Mouse (Mus musculus) forebrain, embryonic 11.5 days (tissue): Measurements from ENCODE around the gene Dtl. TPM values are rescaled to one million over a fixed set of nuclear protein-coding genes. Genes with fewer than 3 reads are reported as not detected.

Experiments
- ATAC-seq: fragments of 200-750 bp; cut with Nextera tagmentation; replicated peaks from 2 replicates; pipeline ENCODE4 v1.8.0; 2017; ENCODE audit warnings: moderate TSS enrichment; ENCODE audit not compliant: low FRiP score
- DNase-seq: peaks from one replicate; pipeline ENCODE4 v3.0.0-alpha.2; 2017; ENCODE audit warnings: low spot score
- H3K27ac ChIP-seq: fragments of 300-500 bp; sonication (generic); 2 replicates; pipeline ENCODE4 v1.5.1; 2014; ENCODE audit warnings: low read depth, low read length
- H3K27me3 ChIP-seq: fragments of 300-500 bp; sonication (generic); 2 replicates; pipeline ENCODE4 v1.6.1; 2014; ENCODE audit warnings: mild to moderate bottlenecking, low read length, mixed read lengths; ENCODE audit not compliant: control insufficient read depth, insufficient read depth
- H3K36me3 ChIP-seq: fragments of 300-500 bp; sonication (generic); 2 replicates; pipeline ENCODE4 v1.6.1; 2014; ENCODE audit warnings: mild to moderate bottlenecking, low read length, moderate library complexity, mixed read lengths; ENCODE audit not compliant: control insufficient read depth, insufficient read depth
- H3K4me1 ChIP-seq: fragments of 300-500 bp; sonication (generic); replicated peaks from 2 replicates; pipeline ENCODE4 v1.6.1; 2014; ENCODE audit warnings: low read length, mixed read lengths; ENCODE audit not compliant: control insufficient read depth, insufficient read depth
- H3K4me2 ChIP-seq: fragments of 300-500 bp; sonication (generic); 2 replicates; pipeline ENCODE4 v1.6.1; 2014; ENCODE audit warnings: low read depth, mild to moderate bottlenecking, low read length, moderate library complexity, mixed read lengths; ENCODE audit not compliant: severe bottlenecking
- H3K4me3 ChIP-seq: fragments of 300-500 bp; sonication (generic); 2 replicates; pipeline ENCODE4 v1.5.1; 2014; ENCODE audit warnings: low read depth, low read length
- H3K9ac ChIP-seq: fragments of 300-500 bp; sonication (generic); 2 replicates; pipeline ENCODE4 v1.6.1; 2014; ENCODE audit warnings: low read length
- H3K9me3 ChIP-seq: fragments of 300-500 bp; sonication (generic); 2 replicates; pipeline ENCODE4 v1.6.1; 2016; ENCODE audit warnings: low read length, mixed read lengths; ENCODE audit not compliant: control insufficient read depth
- WGBS: fragments of 180-500 bp; shearing (Covaris S2); extraction: QIAGEN DNeasy Blood & Tissue Kit; methylation state at CpG from one replicate; pipeline ENCODE4 v1.1.7; 2014; 5-methylcytosine and 5-hydroxymethylcytosine counted together
- polyA plus RNA-seq: library from polyadenylated mRNA; unstranded; fragments of >200 nt; fragmentation: Nextera tagmentation; extraction: Ambion mirVana; gene quantifications from 2 replicates; pipeline ENCODE4 v1.2.1, GENCODE M21; 2014

The Dtl gene
- polyA plus RNA-seq, 1 experiment from 2014 or later, result 93.7 TPM

DNA sequence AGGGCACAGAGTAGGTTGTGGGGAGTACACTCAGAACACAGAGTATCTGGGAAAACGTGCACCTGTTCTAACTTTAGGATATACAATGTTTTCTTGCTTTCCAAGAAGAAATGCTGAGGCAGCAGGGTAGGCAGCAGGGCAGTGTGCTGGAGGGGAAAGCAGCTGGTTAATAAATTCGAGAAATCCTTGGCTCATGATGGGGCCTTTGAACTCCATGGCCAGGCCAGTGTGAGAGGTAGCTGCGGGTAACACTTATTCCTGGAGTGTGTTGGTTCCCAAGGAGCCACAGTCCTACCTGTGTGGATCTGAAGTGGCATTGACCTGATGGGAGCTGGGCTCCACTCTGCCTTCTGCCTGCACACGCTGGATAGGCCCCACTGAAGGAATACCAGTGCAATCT, 63.0 kb downstream of the Dtl start:
- Histone ChIP-seq H3K9ac (no peak overlapping the region), H3K27me3 (no peaks in the 10 kb centered on the region), H3K27ac (no peak overlapping the region), H3K9me3 (no peaks in the 10 kb centered on the region), H3K4me1 (no peaks in the 10 kb centered on the region), H3K4me2 (no peak overlapping the region), H3K36me3 (no peaks in the 10 kb centered on the region), H3K4me3 (no peak overlapping the region)
- whole genome bisulfite sequencing, result 85% methylated on average over 4 of the region's 4 CpGs
- DNase-seq (no peak), ATAC-seq (no peak)

GRCm38 (mm10) chr1:191511503-191511902, 63.8 kb downstream of the Dtl start:
- H3K4me3 ChIP-seq, result no peak overlapping the region
- ATAC-seq (no peak), DNase-seq (no peak)
- H3K4me2 ChIP-seq, result no peak overlapping the region
- 92% methylated on average over 8 of the region's 8 CpGs for WGBS
- no peak overlapping the region for H3K9ac ChIP-seq
- no peak overlapping the region for H3K27ac ChIP-seq
- no peaks in the 10 kb centered on the region for H3K4me1 ChIP-seq
- no peaks in the 10 kb centered on the region for H3K27me3 ChIP-seq
- no peaks in the 10 kb centered on the region for H3K36me3 ChIP-seq
- no peaks in the 10 kb centered on the region for H3K9me3 ChIP-seq

- ATAC-seq (no peak), DNase-seq (no peak)
- no peak overlapping the region for H3K9ac ChIP-seq
- no peak overlapping the region for H3K4me3 ChIP-seq
- H3K36me3 ChIP-seq, result no peaks in the 10 kb centered on the region
- no peak overlapping the region for H3K4me2 ChIP-seq
- 71% methylated on average over 3 of the region's 3 CpGs for WGBS
- no peaks in the 10 kb centered on the region for H3K4me1 ChIP-seq
- no peaks in the 10 kb centered on the region for H3K9me3 ChIP-seq
- H3K27me3 ChIP-seq, result no peaks in the 10 kb centered on the region
- no peak overlapping the region for H3K27ac ChIP-seq
Observed at GRCm38 (mm10) chr1:191509865-191510264, 65.5 kb downstream of the Dtl start.

- H3K4me3 ChIP-seq, result no peak overlapping the region
- H3K9me3 ChIP-seq, result no peaks in the 10 kb centered on the region
- no peaks in the 10 kb centered on the region for H3K36me3 ChIP-seq
- H3K27ac ChIP-seq, result no peak overlapping the region
- no peak overlapping the region for H3K9ac ChIP-seq
- ATAC-seq, result no peak
- H3K4me2 ChIP-seq, result no peak overlapping the region
- 89% methylated on average over 6 of the region's 6 CpGs for WGBS
- no peaks in the 10 kb centered on the region for H3K27me3 ChIP-seq
- no peaks in the 10 kb centered on the region for H3K4me1 ChIP-seq
- DNase-seq, result no peak
Observed at GRCm38 (mm10) chr1:191509131-191509530, 66.2 kb downstream of the Dtl start.

- no peaks in the 10 kb centered on the region for H3K9me3 ChIP-seq
- no peaks in the 10 kb centered on the region for H3K36me3 ChIP-seq
- WGBS, result 75% methylated on average over 1 of the region's 1 CpGs
- H3K27ac ChIP-seq, result no peak overlapping the region
- DNase-seq, result no peak
- H3K4me1 ChIP-seq, result no peaks in the 10 kb centered on the region
- no peak overlapping the region for H3K4me2 ChIP-seq
- ATAC-seq, result no peak
- H3K4me3 ChIP-seq, result no peak overlapping the region
- no peak overlapping the region for H3K9ac ChIP-seq
- no peaks in the 10 kb centered on the region for H3K27me3 ChIP-seq
Observed at GRCm38 (mm10) chr1:191506791-191507190, 68.6 kb downstream of the Dtl start.

- H3K27ac ChIP-seq, result no peak overlapping the region
- no peak overlapping the region for H3K4me3 ChIP-seq
- WGBS, result 96% methylated on average over 6 of the region's 6 CpGs
- H3K4me2 ChIP-seq, result no peak overlapping the region
- H3K27me3 ChIP-seq, result no peaks in the 10 kb centered on the region
- ATAC-seq, result no peak
- H3K9me3 ChIP-seq, result no peaks in the 10 kb centered on the region
- H3K4me1 ChIP-seq, result no peaks in the 10 kb centered on the region
- H3K9ac ChIP-seq, result no peak overlapping the region
- no peak for DNase-seq
- H3K36me3 ChIP-seq, result no peaks in the 10 kb centered on the region
Observed at GRCm38 (mm10) chr1:191499666-191500065, 75.7 kb downstream of the Dtl start.

DNA sequence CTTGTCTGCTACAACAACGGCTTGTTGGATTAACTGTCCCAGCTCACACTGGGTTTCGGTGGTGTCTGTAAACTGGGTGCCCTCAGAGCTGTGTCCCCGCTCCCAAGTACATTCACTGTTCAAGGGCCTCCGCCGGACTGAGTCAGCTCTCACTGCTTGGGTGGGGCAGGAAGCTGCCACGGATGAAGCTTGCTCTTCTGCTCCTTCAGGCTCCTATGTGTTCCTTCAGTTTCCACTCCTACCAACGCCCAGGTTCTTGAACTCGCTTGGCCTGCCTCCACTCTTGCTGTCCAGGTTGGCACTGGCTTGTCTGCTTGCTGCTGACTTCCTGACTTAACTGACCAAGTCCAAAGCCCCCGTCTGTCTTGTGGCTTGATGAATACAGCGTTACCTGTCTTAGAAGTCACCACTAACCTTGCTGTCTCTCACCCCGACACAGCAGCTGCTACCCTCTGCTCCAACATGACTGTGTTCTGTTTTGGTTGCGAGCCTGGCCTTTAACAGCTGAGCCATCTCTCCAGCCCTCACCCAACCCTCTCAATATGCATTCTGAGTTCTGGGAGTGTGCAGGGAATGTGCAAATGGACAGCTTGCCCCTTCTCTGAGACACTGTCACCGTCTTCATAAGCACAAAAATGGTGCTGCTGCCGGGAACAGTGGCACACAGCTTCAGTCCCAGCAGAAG, 76.9 kb downstream of the Dtl start:
- Histone ChIP-seq H3K27ac (no peak overlapping the region), H3K4me2 (no peak overlapping the region), H3K9ac (no peak overlapping the region), H3K27me3 (no peaks in the 10 kb centered on the region), H3K4me3 (no peak overlapping the region), H3K9me3 (no peaks in the 10 kb centered on the region), H3K36me3 (no peaks in the 10 kb centered on the region), H3K4me1 (no peaks in the 10 kb centered on the region)
- DNase-seq, result no peak
- 89% methylated on average over 14 of the region's 14 CpGs for WGBS
- no peak for ATAC-seq

DNA sequence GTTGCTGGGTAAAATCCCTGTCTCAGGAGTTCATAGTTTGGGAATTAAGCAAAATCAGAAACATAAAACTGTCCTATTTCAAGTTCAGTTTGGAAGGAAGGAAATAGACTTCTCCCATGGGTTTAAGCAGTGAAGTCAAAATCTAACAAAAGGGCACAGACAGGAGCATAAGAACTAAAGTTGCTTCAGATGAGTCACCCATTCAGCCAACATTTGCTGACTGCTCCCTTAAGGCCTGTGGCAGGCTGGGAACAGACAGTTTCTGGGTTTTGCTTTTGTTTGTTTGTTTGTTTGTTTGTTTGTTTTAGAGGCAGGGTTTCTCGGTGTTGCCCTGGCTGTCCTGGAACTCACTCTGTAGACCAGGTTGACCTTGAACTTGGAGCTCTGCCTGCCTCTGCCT, 78.7 kb downstream of the Dtl start:
- no peak overlapping the region for H3K4me3 ChIP-seq
- ATAC-seq, result no peak

DNA sequence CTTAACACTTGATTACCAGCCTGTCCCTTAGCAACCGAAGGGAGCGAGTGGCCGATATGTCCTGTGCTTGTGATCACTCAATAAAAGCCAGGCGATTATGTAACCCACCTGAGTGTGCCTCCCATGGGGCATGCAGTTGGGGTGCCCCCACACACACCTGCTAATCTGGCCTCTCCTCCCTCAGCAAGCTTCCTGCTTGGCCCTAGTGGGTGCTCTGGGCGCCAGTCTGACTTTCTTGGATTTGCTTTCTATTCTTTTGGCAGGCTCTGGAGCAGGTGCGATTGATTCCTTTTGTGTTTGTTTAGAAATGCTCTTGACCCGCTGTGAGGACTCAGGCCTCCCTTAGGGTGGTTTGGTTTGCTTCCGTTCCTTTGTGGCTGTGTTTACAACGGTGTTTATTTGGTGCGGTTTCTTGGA, 80.3 kb downstream of the Dtl start:
- WGBS, result 61% methylated on average over 10 of the region's 10 CpGs
- Histone ChIP-seq H3K4me2 (no peak overlapping the region), H3K4me3 (no peak overlapping the region), H3K4me1 (no peaks in the 10 kb centered on the region), H3K27me3 (no peaks in the 10 kb centered on the region), H3K27ac (no peak overlapping the region), H3K9me3 (no peaks in the 10 kb centered on the region), H3K9ac (no peak overlapping the region), H3K36me3 (no peaks in the 10 kb centered on the region)
- no peak for DNase-seq
- ATAC-seq, result no peak

More for the DNA sequence above, 78.7 kb downstream of the Dtl start:
- no peak overlapping the region for H3K9ac ChIP-seq
- no peak overlapping the region for H3K4me2 ChIP-seq
- H3K4me1 ChIP-seq, result no peaks in the 10 kb centered on the region
- no peaks in the 10 kb centered on the region for H3K9me3 ChIP-seq
- H3K36me3 ChIP-seq, result no peaks in the 10 kb centered on the region
- no peak for DNase-seq
- H3K27ac ChIP-seq, result no peak overlapping the region
- H3K27me3 ChIP-seq, result no peaks in the 10 kb centered on the region
- WGBS, result 96% methylated on average over 1 of the region's 1 CpGs
